Mouse (Mus musculus): ENCODE measurements around the gene Mdm1. TPM values are rescaled to one million over a fixed set of nuclear protein-coding genes. Genes with fewer than 3 reads are reported as not detected.
"Not testable (repeated sequence)": the region's sequence is repeated elsewhere in the genome, so short reads cannot be mapped to it uniquely, and the experiment has no call there.

Mdm1 gene
- total RNA-seq, 1 experiment from 2014 or later: 16.6 TPM

DNA sequence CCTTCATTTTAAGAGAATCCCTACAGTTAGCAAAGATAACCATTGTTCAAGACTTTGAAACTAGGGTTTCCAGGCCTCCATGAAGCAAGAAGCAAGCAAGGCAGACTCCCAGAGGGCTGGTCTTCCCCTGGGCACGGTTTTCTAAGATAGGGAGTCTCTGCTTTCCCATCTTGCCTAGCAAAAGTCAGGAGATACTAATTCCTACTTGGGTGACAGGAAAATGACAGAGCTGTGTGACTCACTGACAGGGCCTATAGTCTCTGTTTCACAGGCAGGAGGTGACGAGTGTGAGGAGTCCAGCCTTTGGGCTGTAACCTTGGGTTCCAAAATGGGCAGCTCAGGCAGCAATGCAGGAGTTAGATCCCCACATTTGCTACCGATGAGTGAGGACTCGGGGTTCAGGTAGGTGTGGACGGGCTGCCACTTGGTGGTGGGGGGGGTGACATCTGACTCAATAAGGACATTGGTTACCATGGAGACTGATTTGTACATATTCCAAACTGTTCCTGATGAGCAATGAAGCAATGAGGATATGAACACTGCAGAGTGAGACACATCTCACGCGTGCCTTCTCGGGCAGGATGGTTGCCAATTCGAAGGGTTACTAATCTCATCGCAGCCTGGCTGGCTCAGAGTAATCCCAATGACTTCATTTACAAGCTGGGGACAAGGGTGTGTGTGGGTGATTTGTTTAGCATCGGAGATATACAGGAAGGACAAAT, 19.0 kb upstream of the Mdm1 start:
- DNase-seq: no peak

- DNase-seq: no peak
Observed at GRCm38 (mm10) chr10:118125236-118125635, 16.4 kb upstream of the Mdm1 start.

GRCm38 (mm10) chr10:118125776-118126445, 15.7 kb upstream of the Mdm1 start:
- no peak for DNase-seq

- no peak for DNase-seq
Observed at GRCm38 (mm10) chr10:118129001-118129682, 12.5 kb upstream of the Mdm1 start.

GRCm38 (mm10) chr10:118130016-118130415, 11.6 kb upstream of the Mdm1 start:
- DNase-seq: no peak

DNA sequence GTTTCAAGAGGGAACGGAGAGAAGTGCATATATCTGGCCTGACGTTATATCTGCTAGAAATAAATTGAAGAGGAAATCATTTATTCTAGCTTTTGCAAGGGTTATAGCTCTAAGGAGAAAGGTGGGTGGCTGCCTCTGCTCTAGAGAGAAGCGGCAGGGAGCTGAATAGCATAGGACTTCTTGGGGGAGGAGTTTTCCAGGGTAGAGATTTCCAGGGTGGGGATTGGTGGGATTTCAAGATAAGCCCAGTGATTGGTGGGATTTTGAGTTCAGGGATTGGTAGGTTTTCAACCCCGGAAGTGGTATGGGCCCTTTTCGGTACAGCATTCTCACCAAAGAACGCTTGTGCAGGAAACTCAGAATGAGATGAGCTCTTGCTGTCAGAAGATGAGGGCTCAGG, 8.6 kb upstream of the Mdm1 start:
- DNase-seq: no peak

DNA sequence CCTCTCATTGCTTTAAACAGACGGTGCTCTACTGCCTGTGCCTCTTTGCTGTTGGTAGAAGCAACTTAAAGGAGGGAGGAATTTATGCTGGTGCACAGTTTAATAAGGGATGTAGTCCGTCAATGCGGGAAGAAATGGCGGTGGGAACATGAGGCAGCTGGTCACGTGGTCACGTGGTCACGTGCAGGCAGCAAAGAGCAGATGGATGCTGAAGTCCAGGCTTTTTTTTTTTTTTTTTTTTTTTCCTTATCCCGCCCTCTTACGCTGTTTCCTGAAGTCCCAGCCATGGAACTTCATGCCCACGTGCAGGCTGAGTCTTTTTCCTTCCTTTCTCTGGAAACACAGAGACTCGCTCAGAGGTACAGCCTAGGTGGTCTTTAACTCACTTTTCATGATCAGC, 3.1 kb upstream of the Mdm1 start:
- no peak for DNase-seq

DNA sequence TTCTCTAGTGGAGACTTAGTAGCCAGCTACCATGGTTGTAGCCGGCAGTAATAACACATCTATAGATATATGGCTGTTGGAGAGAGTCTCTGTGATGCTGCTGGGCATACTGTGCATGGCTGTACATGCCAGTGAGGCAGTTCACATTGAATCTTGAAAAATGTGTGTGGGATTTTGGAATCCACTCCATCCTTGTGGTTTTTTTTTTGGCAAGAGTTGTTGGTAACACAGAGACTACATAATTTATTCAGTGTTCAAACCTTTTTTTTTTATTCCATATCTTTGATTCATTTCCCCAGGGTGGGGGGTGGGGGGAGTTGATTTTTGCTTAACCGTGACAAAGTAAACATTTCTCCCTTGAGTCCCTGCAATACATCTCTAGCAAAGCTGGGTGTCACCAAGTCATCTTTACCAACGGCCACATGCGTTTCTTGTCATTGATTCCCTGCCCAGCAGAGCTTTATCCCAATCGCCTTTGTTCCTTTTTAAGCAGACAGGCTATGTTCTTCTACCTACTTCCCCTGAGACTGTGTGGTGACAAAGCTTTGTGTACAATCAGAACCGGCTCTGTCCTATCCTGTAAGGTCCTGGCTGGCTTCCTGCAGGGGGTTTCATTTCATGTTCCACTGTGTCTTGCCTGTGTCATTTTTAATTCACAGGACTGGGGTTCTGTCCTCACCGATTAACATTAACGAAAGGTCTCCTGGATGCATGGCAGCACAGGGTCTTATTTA, 1.6 kb upstream of the Mdm1 start:
- no peak for DNase-seq

- no peak for DNase-seq
Observed at GRCm38 (mm10) chr10:118141884-118142801, 532 bp downstream of the Mdm1 start.

GRCm38 (mm10) chr10:118149381-118149780, 7.8 kb downstream of the Mdm1 start:
- no peak for DNase-seq

DNA sequence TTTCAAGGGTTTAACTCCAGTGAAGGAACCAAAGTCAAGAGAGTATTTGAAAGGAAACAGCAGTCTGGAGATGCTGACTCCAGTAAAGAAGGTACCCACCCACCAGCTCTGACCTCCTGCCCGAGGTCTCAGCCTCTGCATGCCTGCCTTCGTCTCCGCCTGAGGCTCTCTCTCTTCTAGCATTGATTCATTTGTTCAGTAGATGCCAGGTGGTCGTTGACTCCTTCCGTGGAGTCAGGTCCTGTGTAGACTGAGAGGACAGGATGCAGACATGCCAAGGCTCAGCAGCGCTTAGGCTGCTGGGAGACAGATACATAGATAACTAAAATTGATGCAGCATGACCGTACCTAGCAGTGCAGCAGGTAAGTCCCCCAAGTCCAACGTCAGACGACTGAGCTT, 9.3 kb downstream of the Mdm1 start:
- DNase-seq: no peak

DNA sequence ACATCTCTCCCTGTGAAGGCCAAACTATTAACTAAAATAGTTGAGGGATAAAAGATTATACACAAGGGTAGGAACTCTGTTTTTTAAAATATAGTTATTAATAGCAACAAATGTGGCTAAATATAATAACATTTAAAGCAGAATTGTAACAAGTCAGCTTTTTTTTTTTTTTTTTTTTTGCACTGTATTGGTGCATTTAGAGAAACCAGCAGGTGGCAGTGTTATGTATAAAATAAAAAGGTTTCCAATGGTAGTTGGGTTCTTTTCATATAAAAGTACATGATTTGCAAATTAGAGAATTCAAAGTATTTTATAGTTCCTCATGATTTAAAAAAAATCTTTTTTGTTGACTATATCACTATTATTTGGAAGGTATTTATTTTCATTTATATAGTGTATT, 14.3 kb downstream of the Mdm1 start:
- no peak for DNase-seq

- DNase-seq: no peak
Observed at GRCm38 (mm10) chr10:118161131-118161530, 19.5 kb downstream of the Mdm1 start.

DNA sequence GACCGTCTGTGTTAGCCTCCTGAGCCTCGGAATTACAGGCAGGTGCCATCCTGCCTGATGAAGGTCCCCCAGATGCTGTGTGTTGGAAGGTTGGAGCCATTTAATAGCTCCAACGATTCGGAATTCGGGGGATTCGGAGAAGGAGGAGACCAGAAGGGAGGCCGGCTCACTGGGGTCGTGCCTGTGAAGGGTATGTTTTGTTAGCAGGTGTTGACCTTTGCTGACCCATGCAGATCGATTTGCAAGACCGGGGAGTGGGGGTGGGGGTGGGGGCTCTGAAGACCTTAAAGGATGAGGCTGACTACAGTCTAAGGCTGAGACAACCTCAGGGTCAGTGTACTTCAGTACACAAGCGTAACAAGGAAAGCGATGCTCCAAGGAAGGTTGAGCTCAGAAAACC, 27.6 kb downstream of the Mdm1 start:
- DNase-seq: no peak

- no peak for DNase-seq
Observed at GRCm38 (mm10) chr10:118172416-118172815, 30.8 kb downstream of the Mdm1 start.

GRCm38 (mm10) chr10:118172876-118173275, 31.3 kb downstream of the Mdm1 start:
- no peak for DNase-seq

DNA sequence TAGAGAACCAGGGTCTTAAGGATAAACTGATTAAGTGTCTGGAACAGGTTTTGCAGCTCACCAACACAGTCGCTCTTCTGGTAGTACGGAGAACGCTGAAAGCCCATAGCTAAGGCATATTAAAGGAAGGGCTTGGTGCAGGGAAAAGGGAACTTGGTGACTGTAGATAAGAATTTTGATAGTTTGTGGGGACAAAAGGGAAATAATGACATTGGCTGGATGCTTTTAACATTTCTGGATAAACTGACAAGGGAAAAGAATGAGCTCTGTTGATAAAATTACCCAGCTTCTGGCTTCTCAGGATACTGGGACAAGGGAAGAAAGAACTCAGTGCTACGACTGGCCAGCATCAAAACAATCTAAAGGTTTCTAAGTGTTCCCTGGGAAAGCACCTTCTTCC, 33.9 kb downstream of the Mdm1 start:
- DNase-seq: not testable (repeated sequence)

DNA sequence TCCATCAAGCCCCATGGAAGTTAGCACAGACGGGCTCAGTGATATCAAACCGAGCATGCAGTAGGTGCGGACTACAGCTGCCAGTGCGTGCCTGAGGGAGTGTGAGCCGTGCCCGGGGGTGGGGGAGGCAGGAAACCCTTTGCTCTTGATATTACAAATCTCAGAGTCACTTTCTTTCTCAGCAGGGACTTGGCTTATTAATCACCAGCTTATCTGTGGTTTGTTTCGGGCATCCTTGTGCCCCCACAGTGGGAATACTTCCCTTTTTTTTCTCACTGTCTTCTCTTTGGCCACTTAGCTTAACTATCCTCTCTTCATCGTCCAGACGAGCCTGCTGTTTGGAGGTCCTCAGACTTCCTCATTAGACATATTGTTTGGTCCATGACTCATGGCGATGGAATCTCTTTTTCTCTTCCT, 37.1 kb downstream of the Mdm1 start:
- no peak for DNase-seq

- DNase-seq: no peak
Observed at GRCm38 (mm10) chr10:118179265-118179664, 37.7 kb downstream of the Mdm1 start.

DNA sequence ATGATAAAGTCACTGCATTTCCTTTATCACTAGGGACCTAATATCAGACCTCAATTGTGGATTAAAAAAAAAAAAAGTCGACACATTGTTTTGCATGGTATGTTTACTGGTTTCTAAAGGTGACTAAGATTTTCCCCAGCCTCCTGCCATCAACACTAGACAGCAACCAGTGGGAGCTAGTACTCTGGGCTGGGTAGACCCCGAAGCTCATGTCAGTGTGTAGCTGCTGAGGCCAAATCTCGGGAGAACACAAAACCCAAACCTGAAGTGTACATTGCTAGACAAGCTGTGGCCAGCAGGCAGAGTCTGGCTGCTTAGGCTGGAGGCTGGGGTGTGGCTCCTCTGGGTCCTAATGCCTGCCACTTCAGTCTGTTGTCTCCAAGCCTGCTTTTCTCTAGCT, 53.5 kb downstream of the Mdm1 start:
- DNase-seq: not testable (repeated sequence)

DNA sequence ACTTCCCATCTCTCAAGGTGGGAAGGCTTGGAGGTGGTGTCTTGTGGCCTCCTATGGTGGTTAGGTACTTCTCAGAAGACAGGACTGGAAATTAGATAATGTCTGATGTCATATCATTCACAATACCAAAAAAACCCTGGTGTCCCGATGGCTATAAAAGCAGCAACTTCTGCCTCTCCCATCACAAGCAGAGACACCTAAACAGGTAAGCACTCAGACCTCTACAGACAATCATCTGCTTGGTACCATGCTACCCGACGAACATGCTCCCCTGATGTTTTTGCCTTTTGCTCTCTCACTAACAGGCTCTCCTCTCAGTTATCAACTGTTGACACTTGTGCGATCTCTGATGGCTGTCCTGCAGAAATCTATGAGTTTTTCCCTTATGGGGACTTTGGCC, 63.0 kb downstream of the Mdm1 start, which contains the start of gene Il22:
Il22 (plus strand) TSS at position 301 of the 400 bp plus-strand sequence.
- no peak for DNase-seq
